Mouse (Mus musculus) brain, embryonic 14.5 days (tissue): ENCODE results near the gene Spef1.

Experiments
- CTCF ChIP-seq: fragments of 200-500 bp; IDR thresholded peaks from 2 replicates; pipeline ENCODE4 v1.5.1; 2012; ENCODE audit warnings: inconsistent platforms, mild to moderate bottlenecking, moderate library complexity, borderline replicate concordance; ENCODE audit not compliant: insufficient read depth, insufficient read length; ENCODE audit errors: extremely low read depth
- POLR2A ChIP-seq: fragments of 200-500 bp; IDR thresholded peaks from 2 replicates; pipeline ENCODE4 v1.6.1; 2012; ENCODE audit warnings: mild to moderate bottlenecking, inconsistent platforms, borderline replicate concordance; ENCODE audit not compliant: poor library complexity, insufficient read depth, insufficient read length, severe bottlenecking; ENCODE audit errors: extremely low read depth

DNA sequence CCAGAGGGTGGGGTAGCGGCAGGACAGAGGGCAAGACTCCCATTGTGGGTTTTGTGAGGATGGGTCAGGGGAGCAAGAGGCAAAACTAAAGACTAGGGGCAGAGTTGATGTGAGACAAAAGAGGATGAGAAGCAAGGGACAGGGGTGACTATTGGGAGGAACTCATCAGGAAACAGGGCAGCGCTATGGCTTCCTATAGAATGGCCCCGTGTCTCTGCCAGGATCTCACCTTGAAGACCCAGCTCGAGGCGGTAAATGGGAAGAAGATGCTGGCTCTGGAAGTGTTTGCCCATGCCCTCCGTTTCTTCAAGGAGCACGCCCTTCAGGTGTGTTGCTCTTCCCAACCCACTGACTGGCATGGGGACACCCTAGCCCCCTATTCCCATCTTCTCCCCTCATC is 48.3 kb downstream of the Spef1 start:
- no peak for TF ChIP-seq POLR2A
- no peak for TF ChIP-seq CTCF
